Mouse (Mus musculus) midbrain, embryonic 13.5 days (tissue): Measurements from ENCODE around the gene B4galt4. TPM values are rescaled to one million over a fixed set of nuclear protein-coding genes. Genes with fewer than 3 reads are reported as not detected.
"Not testable (repeated sequence)": the region's sequence is repeated elsewhere in the genome, so short reads cannot be mapped to it uniquely, and the experiment has no call there.

ENCODE experiments used
- ATAC-seq: fragments of 200-750 bp; cut with Nextera tagmentation; 2 replicates; pipeline ENCODE4 v1.8.0; 2017; ENCODE audit warnings: mild to moderate bottlenecking, moderate TSS enrichment, moderate library complexity
- H3K27ac ChIP-seq: fragments of 300-500 bp; sonication (generic); 2 replicates; pipeline ENCODE4 v1.5.1; 2015; ENCODE audit warnings: inconsistent platforms, mild to moderate bottlenecking, moderate library complexity
- H3K27me3 ChIP-seq: fragments of 300-500 bp; sonication (generic); 2 replicates; pipeline ENCODE4 v1.6.1; 2015; ENCODE audit warnings: mild to moderate bottlenecking, inconsistent platforms
- H3K36me3 ChIP-seq: fragments of 300-500 bp; sonication (generic); 2 replicates; pipeline ENCODE4 v1.6.1; 2015; ENCODE audit warnings: mild to moderate bottlenecking, inconsistent platforms
- H3K4me1 ChIP-seq: fragments of 300-500 bp; sonication (generic); replicated peaks from 2 replicates; pipeline ENCODE4 v1.6.1; 2015; ENCODE audit warnings: inconsistent platforms
- H3K4me2 ChIP-seq: fragments of 300-500 bp; sonication (generic); replicated peaks from 2 replicates; pipeline ENCODE4 v1.6.1; 2015; ENCODE audit warnings: moderate library complexity, mild to moderate bottlenecking, inconsistent platforms
- H3K4me3 ChIP-seq: fragments of 300-500 bp; sonication (generic); replicated peaks from 2 replicates; pipeline ENCODE4 v1.5.1; 2015; ENCODE audit warnings: mild to moderate bottlenecking, inconsistent platforms
- H3K9ac ChIP-seq: fragments of 300-500 bp; sonication (generic); replicated peaks from 2 replicates; pipeline ENCODE4 v1.6.1; 2015; ENCODE audit warnings: mild to moderate bottlenecking, inconsistent platforms
- H3K9me3 ChIP-seq: fragments of 300-500 bp; sonication (generic); 2 replicates; pipeline ENCODE4 v1.6.1; 2016; ENCODE audit warnings: mild to moderate bottlenecking, inconsistent platforms
- WGBS: fragments of 180-500 bp; shearing (Covaris S2); methylation state at CpG from one replicate; pipeline ENCODE4 v1.1.7; 2015; 5-methylcytosine and 5-hydroxymethylcytosine counted together
- polyA plus RNA-seq: library from polyadenylated mRNA; unstranded; fragments of >200 nt; fragmentation: Nextera tagmentation; extraction: Ambion mirVana; gene quantifications from 2 replicates; pipeline ENCODE4 v1.2.1, GENCODE M21; 2015

The B4galt4 gene
- polyA plus RNA-seq, 1 experiment from 2014 or later = 24.9 TPM

DNA sequence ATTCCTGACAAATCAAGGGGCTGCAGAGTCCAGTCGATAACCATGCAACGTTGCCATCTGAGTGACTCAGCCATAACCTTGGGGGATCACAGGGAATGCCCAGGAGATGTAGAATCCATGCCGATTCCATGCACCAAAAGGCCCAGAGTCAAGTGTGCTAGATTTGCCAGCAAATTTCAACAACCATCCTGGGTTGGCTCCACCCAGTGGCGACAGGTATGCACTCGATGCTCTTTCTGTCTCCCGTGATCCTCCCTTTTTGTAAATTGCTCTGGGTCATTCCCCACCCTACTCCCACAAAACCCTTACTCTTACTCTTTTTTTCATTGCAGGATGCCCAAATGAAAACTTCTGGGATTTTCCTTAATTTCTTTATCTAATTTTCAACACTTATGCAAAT, 34.3 kb downstream of the B4galt4 start:
- H3K9ac ChIP-seq = no peak overlapping the region
- no peaks in the 10 kb centered on the region for H3K9me3 ChIP-seq
- no peaks in the 10 kb centered on the region for H3K4me1 ChIP-seq
- no peak overlapping the region for H3K4me3 ChIP-seq
- no peak overlapping the region for H3K4me2 ChIP-seq
- no peak overlapping the region for H3K27ac ChIP-seq
- WGBS = 63% methylated on average over 6 of the region's 6 CpGs
- ATAC-seq = no peak
- H3K36me3 ChIP-seq = no peaks in the 10 kb centered on the region
- H3K27me3 ChIP-seq = no peaks in the 10 kb centered on the region

DNA sequence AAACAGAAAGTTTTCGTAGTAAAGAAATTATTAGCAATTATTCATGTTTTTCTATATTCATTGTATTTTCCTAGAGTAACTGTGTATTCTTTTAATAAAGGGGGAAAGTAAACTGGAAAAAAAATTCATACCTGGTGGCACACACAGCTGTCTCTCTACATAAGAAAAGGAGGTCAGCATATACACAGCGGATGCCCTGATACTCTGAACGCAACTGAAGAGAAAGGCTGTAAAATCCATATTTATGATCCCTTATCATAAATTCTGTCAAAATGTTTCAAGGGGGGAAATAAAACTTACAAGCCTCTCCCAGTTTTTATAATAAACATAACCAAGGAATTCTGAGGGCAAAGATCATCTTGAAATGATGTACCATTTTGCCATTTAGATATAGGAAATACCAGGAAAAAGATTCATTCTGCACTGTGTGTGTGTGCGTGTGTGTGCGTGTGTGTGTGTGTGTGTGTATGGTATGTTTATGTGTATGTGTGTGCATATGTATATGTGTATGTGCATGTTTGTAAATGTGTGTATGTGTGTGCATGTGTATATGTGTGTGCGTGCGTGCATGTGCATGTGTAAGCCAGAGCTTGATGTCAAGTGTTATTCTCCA, 39.0 kb downstream of the B4galt4 start:
- no peak overlapping the region for H3K9ac ChIP-seq
- no peaks in the 10 kb centered on the region for H3K9me3 ChIP-seq
- H3K4me3 ChIP-seq = no peak overlapping the region
- H3K4me2 ChIP-seq = no peak overlapping the region
- no peaks in the 10 kb centered on the region for H3K36me3 ChIP-seq
- no peaks in the 10 kb centered on the region for H3K27me3 ChIP-seq
- 97% methylated on average over 7 of the region's 7 CpGs for WGBS
- no peak for ATAC-seq
- H3K27ac ChIP-seq = no peak overlapping the region
- no peaks in the 10 kb centered on the region; the same call in 1 of the 2 replicates for H3K4me1 ChIP-seq

DNA sequence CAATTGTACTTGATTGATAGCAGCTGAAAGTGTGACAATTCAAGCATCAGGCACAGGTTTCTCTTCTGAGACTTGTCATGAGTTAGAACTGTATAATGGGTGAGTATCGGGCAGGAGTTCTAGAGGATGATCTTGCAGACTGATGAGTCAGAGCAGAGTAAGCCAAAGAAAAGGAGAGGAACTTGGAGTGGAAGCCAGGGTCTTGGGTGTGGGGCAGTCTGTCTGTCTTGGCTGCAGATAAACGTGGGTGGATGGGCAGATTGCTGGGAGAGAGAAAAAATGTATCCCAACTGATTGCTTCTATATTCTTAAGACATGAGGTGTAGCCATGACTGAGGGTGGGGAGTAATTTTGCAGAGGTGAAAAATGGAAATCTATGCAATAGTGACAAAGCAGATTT, 39.9 kb downstream of the B4galt4 start:
- Histone ChIP-seq H3K36me3 (no peaks in the 10 kb centered on the region), H3K9ac (no peak overlapping the region), H3K4me2 (no peak overlapping the region), H3K27me3 (no peaks in the 10 kb centered on the region), H3K9me3 (no peaks in the 10 kb centered on the region), H3K4me1 (no peaks in the 10 kb centered on the region; the same call in 1 of the 2 replicates), H3K27ac (no peak overlapping the region), H3K4me3 (no peak overlapping the region)
- 77% methylated on average over 2 of the region's 2 CpGs for WGBS
- no peak for ATAC-seq

DNA sequence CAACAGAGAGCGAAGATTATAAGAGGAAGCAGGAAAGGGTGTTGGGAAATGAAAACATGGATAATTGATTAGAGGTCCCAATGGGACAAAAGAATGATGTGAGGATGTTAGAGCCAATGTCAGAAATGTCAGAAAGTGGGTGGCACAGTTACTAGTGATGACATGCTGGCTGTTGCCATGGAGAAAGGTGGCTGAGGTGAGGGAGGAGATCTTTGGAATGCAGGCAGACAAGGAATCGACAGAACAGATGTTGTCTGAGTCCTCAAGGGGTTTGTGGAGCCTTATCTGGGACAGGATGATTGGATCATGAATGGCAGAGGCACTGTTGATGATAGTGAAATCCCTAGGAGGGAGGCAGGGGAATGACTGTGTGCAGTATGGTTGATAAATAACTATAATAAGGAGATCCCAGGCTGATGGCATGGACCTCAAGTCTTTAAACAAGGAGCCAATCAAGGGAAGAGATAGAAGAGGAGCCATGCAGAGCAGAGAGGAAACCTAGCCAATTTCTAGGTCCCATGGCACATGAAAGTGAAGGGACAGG, 40.5 kb downstream of the B4galt4 start:
- Histone ChIP-seq H3K9ac (no peak overlapping the region), H3K9me3 (no peaks in the 10 kb centered on the region), H3K27ac (no peak overlapping the region), H3K27me3 (no peaks in the 10 kb centered on the region), H3K4me1 (no peaks in the 10 kb centered on the region; the same call in 1 of the 2 replicates), H3K4me2 (no peak overlapping the region), H3K36me3 (no peaks in the 10 kb centered on the region), H3K4me3 (no peak overlapping the region)
- no peak for ATAC-seq
- WGBS = 49% methylated on average over 2 of the region's 2 CpGs

DNA sequence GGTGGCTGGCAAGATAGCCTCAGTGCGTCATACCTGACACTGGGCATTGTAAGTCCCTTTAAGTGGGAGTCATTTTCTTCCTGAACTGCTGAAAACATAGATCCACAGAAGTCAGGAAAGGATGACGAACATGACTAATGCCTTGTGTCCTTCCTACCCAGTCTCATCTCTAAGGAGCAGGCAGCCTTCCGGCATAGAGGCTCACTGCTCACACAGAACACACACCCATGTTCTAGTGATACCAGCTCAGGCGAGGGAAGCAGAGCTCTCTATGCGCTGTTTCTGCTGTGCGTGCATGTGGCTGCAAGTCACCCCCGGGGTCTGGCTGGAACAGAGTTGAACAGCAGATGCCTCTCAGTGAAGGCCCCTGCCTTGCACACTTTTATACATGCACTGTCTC, 43.2 kb downstream of the B4galt4 start:
- no peak overlapping the region for H3K4me2 ChIP-seq
- no peaks in the 10 kb centered on the region; the same call in 1 of the 2 replicates for H3K4me1 ChIP-seq
- H3K9me3 ChIP-seq = no peaks in the 10 kb centered on the region
- no peaks in the 10 kb centered on the region for H3K36me3 ChIP-seq
- ATAC-seq = no peak
- H3K4me3 ChIP-seq = no peak overlapping the region
- H3K27ac ChIP-seq = no peak overlapping the region
- 80% methylated on average over 7 of the region's 7 CpGs for WGBS
- no peak overlapping the region for H3K9ac ChIP-seq
- no peaks in the 10 kb centered on the region for H3K27me3 ChIP-seq

DNA sequence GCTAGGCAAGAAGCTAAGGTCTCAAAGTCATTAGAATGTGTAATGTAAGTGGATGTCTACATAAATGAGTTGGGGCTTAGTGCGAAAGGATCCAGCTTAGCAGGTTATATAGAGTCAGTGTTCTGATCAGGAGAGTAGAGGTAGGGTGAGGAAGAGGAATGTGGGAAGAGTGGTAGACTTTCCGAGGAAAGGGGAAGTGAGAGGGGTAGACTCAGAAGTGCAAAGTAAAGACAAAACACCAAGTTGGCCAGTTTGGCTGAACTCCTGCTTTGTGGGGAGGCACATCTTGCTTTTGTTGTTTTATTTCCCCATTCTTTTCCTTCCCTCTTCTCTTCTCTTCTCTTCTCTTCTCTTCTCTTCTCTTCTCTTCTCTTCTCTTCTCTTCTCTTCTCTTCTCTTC, 47.0 kb downstream of the B4galt4 start:
- H3K9ac ChIP-seq = no peak overlapping the region
- no peak for ATAC-seq
- H3K4me2 ChIP-seq = no peak overlapping the region
- H3K27ac ChIP-seq = no peak overlapping the region
- no peaks in the 10 kb centered on the region for H3K9me3 ChIP-seq
- H3K27me3 ChIP-seq = no peaks in the 10 kb centered on the region
- H3K4me3 ChIP-seq = no peak overlapping the region
- 91% methylated on average over 2 of the region's 2 CpGs for WGBS
- no peaks in the 10 kb centered on the region for H3K36me3 ChIP-seq
- H3K4me1 ChIP-seq = no peaks in the 10 kb centered on the region

DNA sequence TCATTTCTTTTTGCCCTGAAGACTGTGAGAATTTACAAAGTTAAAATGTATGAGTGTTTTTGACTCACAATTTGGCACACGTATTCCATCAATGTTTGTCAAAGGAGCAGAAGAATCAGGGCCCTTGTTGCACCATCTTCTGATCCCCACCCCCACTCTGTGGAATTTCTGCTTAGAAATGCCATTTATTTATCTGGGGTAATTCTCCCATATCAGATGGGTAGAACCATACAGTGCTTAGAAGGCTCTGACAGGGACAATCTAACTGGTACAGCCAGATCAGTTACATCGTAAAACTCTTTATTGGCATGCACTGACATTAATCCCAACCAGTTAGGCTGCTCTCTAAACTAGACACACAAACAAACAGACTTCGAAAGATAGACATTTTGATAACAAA, 47.9 kb downstream of the B4galt4 start:
- H3K27ac ChIP-seq = no peak overlapping the region
- H3K9ac ChIP-seq = no peak overlapping the region
- H3K9me3 ChIP-seq = no peaks in the 10 kb centered on the region
- no peaks in the 10 kb centered on the region for H3K27me3 ChIP-seq
- H3K4me3 ChIP-seq = no peak overlapping the region
- ATAC-seq = no peak
- H3K4me2 ChIP-seq = no peak overlapping the region
- 90% methylated on average over 3 of the region's 3 CpGs for WGBS
- H3K36me3 ChIP-seq = no peaks in the 10 kb centered on the region
- H3K4me1 ChIP-seq = no peaks in the 10 kb centered on the region

DNA sequence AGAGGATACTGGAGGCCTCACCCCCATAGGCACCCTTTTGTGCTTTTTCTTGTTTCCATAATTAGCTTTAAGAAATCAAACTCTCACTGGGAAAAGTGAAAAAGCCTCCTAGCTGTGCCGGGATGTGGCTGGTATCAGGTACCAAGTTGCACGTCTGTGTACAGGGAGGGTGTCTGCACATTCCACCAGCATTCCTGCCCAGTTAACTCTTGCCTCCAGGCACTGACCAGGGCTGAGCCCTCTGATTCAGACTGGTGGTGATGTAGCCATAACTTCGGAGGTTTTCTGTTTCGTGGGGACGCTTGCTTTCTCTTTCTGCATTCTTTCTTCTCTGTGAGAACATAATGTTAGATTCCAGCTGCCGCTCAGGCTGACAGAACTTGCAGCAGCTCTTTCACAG, 51.1 kb downstream of the B4galt4 start:
- H3K4me2 ChIP-seq = no peak overlapping the region
- H3K9ac ChIP-seq = no peak overlapping the region
- ATAC-seq = no peak
- H3K9me3 ChIP-seq = no peaks in the 10 kb centered on the region
- H3K27me3 ChIP-seq = no peaks in the 10 kb centered on the region
- H3K36me3 ChIP-seq = no peaks in the 10 kb centered on the region
- H3K4me1 ChIP-seq = no peaks in the 10 kb centered on the region
- WGBS = 84% methylated on average over 6 of the region's 6 CpGs
- H3K27ac ChIP-seq = no peak overlapping the region
- no peak overlapping the region for H3K4me3 ChIP-seq

DNA sequence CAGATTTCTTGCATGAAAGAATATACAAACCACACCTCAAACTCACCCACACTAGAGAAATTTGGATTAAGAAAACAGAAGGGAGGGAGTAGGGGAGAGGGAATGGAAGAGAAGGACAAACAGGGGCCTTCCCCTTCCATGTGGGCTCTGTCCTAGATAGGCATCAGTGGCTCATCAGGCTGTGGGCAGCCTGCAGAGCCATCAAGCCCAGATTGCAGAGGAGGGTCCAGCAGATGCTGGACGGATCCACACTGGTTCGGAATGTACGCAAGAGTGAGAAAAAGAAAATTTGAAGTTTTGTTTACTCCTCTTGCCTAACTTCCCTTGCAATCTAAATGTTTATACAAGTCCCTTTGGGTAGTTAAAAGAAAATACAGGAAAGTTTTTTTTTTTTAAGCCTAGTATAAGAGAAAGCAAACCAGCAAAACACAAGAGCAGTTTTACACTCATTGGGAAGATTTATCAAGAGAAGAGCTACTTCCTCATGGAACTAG, 56.9 kb downstream of the B4galt4 start:
- Histone ChIP-seq H3K4me1 (no peaks in the 10 kb centered on the region), H3K27ac (no peak overlapping the region), H3K4me3 (no peak overlapping the region), H3K27me3 (no peaks in the 10 kb centered on the region), H3K36me3 (no peaks in the 10 kb centered on the region), H3K9me3 (no peaks in the 10 kb centered on the region), H3K9ac (no peak overlapping the region), H3K4me2 (no peak overlapping the region)
- no peak for ATAC-seq
- WGBS = 86% methylated on average over 3 of the region's 3 CpGs

DNA sequence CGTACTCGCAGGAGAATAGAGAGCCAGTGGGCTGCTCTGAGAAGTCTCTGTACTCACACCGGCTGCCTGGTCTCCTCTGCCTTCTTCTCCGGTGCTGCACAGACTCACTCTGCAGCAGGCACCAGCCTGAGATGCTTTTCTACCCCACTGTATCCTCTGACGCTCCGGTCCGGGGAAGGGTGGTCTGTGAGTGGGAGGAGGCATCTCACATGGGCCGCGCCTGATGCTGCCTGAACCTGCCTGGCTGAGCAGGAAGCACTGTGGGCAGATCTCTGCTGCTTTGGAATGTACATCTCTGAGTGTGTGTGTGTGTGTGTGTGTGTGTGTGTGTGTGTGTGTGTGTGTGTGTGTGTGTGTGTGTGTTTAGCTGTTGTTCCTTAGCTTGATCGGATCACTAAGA, 58.0 kb downstream of the B4galt4 start, which contains the start of gene Upk1b:
Gene Upk1b, minus strand, starts transcription at position 238 of the 400 bp plus-strand sequence.
- no peak within 1 kb of the TSS for H3K27ac ChIP-seq
- no peak within 1 kb of the TSS for H3K4me3 ChIP-seq
- H3K4me2 ChIP-seq = no peak within 1 kb of the TSS
- no peaks in the 10 kb centered on the region for H3K4me1 ChIP-seq
- H3K9ac ChIP-seq = no peak within 1 kb of the TSS
- no peaks in the 10 kb centered on the region for H3K36me3 ChIP-seq
- 51% methylated on average over 10 of the region's 10 CpGs for WGBS
- no peak for ATAC-seq
- H3K9me3 ChIP-seq = no peaks in the 10 kb centered on the region
- no peaks in the 10 kb centered on the region for H3K27me3 ChIP-seq

DNA sequence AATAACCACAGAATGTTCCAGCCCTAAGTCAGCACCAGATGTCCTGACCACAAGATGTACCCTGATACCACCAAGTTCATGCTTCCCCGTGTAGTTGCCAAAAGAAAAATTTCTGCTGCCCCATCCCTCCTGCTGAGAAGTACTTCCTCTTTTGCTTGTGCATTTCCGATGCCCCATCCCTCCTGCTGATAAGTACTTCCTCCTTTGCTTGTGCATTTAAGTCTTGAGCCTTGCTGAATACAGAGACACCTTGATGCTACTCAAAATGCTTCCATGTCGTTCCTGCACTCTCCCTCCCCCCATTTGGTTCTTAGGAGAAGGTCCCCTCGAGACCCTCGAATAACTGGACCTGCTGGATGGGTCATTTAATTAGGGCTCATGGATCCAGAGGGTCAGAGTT, 65.7 kb downstream of the B4galt4 start:
- not testable (repeated sequence) for H3K27me3 ChIP-seq, ATAC-seq, H3K4me3 ChIP-seq, H3K27ac ChIP-seq, H3K4me1 ChIP-seq, H3K4me2 ChIP-seq, H3K36me3 ChIP-seq, H3K9ac ChIP-seq, H3K9me3 ChIP-seq
- WGBS = 89% methylated on average over 5 of the region's 5 CpGs

DNA sequence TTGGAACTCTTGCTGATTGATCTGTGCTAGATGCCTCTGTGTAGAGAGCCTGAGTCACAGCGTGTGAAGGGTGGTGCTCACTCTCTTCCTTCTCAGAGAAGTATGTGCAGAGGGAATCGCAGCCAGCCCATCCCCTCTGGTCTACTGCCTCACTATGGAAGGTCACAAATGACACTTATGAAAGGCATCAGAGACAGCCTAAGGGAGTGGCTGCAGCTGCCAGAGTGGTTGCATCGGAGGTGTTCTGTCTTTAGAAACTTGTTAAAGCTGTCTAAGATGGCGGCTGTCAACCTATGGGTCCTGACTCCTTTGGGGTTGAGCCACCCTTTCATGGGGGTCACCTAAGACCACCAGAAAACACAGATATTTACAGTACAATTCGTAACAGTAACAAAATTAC, 68.1 kb downstream of the B4galt4 start:
- H3K4me2 ChIP-seq = no peak overlapping the region
- H3K27ac ChIP-seq = no peak overlapping the region
- H3K4me1 ChIP-seq = no peaks in the 10 kb centered on the region
- H3K9me3 ChIP-seq = no peaks in the 10 kb centered on the region
- 87% methylated on average over 5 of the region's 5 CpGs for WGBS
- no peak overlapping the region for H3K4me3 ChIP-seq
- H3K36me3 ChIP-seq = no peaks in the 10 kb centered on the region
- H3K9ac ChIP-seq = no peak overlapping the region
- no peaks in the 10 kb centered on the region for H3K27me3 ChIP-seq
- ATAC-seq = no peak

DNA sequence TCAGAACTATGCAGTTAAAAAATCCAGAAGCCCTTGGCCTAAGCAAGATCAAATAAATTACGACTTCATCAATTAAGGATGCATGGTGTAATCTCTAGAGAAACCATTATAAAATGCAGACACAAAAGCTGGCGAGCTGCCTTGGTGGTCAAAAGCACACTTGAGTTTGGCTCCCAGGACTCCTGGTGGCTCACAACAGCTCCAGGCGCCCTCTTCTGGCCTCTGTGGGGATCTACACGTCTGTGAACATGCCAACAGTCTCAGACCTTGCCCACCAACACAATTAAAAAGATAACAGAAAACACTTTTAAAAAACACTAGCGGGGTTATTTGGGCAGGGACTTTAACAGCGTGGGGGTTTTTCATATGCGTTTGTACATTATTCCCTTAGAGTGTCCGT, 70.5 kb downstream of the B4galt4 start:
- ATAC-seq = no peak
- Histone ChIP-seq H3K9ac (no peak overlapping the region), H3K9me3 (no peaks in the 10 kb centered on the region), H3K36me3 (no peaks in the 10 kb centered on the region), H3K4me1 (peaks cover 9% of the 10 kb centered on the region), H3K27ac (no peak overlapping the region), H3K27me3 (no peaks in the 10 kb centered on the region), H3K4me2 (no peak overlapping the region), H3K4me3 (no peak overlapping the region)
- WGBS = 29% methylated on average over 8 of the region's 8 CpGs
